Mouse (Mus musculus) embryonic facial prominence, embryonic 15.5 days (tissue): Measurements from ENCODE around the gene Nckap5. TPM values are rescaled to one million over a fixed set of nuclear protein-coding genes. Genes with fewer than 3 reads are reported as not detected.

Experiments
- ATAC-seq: fragments of 200-750 bp; cut with Nextera tagmentation; 2 replicates; pipeline ENCODE4 v1.8.0; 2017; ENCODE audit warnings: low read depth, moderate TSS enrichment; ENCODE audit not compliant: insufficient number of reproducible peaks, low FRiP score, low TSS enrichment
- H3K27ac ChIP-seq: fragments of 300-500 bp; sonication (generic); replicated peaks from 2 replicates; pipeline ENCODE4 v1.5.1; 2015; ENCODE audit warnings: mild to moderate bottlenecking, inconsistent platforms
- H3K27me3 ChIP-seq: fragments of 300-500 bp; sonication (generic); 2 replicates; pipeline ENCODE4 v1.6.1; 2015; ENCODE audit warnings: inconsistent platforms
- H3K36me3 ChIP-seq: fragments of 300-500 bp; sonication (generic); 2 replicates; pipeline ENCODE4 v1.6.1; 2015; ENCODE audit warnings: mild to moderate bottlenecking, inconsistent platforms
- H3K4me1 ChIP-seq: fragments of 300-500 bp; sonication (generic); 2 replicates; pipeline ENCODE4 v1.6.1; 2015; ENCODE audit warnings: inconsistent platforms
- H3K4me2 ChIP-seq: fragments of 300-500 bp; sonication (generic); replicated peaks from 2 replicates; pipeline ENCODE4 v1.6.1; 2015; ENCODE audit warnings: mild to moderate bottlenecking, inconsistent platforms
- H3K4me3 ChIP-seq: fragments of 300-500 bp; sonication (generic); replicated peaks from 2 replicates; pipeline ENCODE4 v1.5.1; 2015; ENCODE audit warnings: mild to moderate bottlenecking, inconsistent platforms
- H3K9ac ChIP-seq: fragments of 300-500 bp; sonication (generic); 2 replicates; pipeline ENCODE4 v1.6.1; 2015; ENCODE audit warnings: inconsistent platforms
- H3K9me3 ChIP-seq: fragments of 300-500 bp; sonication (generic); replicated peaks from 2 replicates; pipeline ENCODE4 v1.6.1; 2016; ENCODE audit warnings: inconsistent platforms
- WGBS: fragments of 180-500 bp; shearing (Covaris S2); methylation state at CpG from one replicate; pipeline ENCODE4 v1.1.7; 2015; 5-methylcytosine and 5-hydroxymethylcytosine counted together
- polyA plus RNA-seq: library from polyadenylated mRNA; unstranded; fragments of >200 nt; fragmentation: Nextera tagmentation; extraction: Ambion mirVana; gene quantifications from 2 replicates; pipeline ENCODE4 v1.2.1, GENCODE M21; 2015

Nckap5 gene
- polyA plus RNA-seq, 1 experiment from 2014 or later, result 9.8 TPM

DNA sequence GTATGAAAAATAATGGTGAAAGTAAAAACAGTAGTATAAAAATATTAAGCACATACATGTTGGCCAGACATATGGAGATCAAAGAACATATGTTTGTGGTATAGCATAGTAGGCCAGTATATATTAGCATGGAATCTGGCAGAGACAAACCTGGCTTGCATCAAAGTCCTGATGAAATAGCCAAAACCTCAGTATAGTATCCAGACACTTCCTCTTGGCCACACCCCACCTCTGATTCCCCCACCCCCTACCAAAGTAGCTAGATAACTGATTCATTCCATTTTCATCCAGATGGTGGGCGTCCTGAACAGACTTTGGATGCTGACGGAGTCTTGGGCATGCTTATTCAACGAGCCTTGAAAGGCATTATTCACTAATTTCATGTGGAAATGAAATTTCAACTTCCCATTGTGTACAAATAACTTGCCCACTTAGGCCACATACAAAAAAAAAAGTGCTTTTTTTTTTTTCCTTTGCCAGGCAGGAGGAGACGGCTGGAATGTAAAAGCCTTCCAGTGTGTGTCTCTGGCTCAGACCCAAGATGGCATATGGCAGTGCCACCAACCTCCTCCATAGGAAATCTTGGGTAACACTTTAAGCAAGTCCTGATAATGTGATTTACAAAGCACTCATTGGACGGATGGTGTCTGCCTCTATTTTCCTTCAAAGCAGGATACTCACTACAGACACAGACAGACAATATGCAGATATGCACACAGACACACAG, 360.6 kb downstream of the Nckap5 start:
- no peak overlapping the region for H3K9ac ChIP-seq
- no peaks in the 10 kb centered on the region for H3K27me3 ChIP-seq
- no peaks in the 10 kb centered on the region for H3K36me3 ChIP-seq
- no peaks in the 10 kb centered on the region for H3K4me1 ChIP-seq
- H3K27ac ChIP-seq, result no peak overlapping the region
- ATAC-seq, result no peak
- H3K4me3 ChIP-seq, result no peak overlapping the region
- no peaks in the 10 kb centered on the region for H3K9me3 ChIP-seq
- no peak overlapping the region for H3K4me2 ChIP-seq
- WGBS, result 51% methylated on average over 5 of the region's 5 CpGs

DNA sequence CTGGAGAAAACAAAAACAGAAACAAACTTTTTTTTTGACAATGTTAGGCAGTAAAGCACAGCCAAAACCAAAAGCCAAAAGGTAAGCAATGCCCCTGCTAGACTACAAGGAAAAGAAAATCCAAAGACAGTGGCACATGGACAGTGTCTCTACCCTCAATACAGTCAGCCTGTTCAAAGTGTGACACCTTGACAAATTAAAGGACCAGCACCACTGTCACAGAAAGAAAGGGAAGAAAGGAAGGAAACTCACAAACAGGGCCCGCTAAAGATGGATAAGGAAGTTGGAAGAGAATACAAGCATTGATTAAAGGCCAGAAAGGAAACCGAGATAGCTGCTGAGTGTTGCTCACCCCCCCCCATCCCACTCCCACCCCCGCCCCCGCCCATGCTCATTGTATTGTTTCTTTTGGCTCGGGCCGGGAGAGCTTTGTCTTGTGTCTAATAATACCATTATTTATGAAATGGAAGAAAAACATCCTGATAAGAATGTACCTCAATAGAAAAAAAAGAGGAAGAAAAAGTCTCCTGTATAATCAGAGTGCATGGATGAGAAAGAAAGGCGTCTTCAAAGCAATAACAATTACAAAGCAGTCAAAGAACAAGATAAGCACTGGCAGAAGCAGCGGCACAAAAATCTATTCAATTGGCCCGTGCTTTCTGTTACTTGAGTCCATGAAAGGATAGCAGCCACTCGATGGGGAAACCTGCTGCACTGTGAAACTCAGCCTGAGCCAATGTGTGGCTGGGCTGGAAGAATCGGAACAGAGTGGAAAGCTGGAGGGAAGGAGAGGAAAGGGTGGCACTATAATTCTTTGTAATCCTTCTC, 368.9 kb downstream of the Nckap5 start:
- H3K36me3 ChIP-seq, result no peaks in the 10 kb centered on the region
- no peaks in the 10 kb centered on the region for H3K4me1 ChIP-seq
- ATAC-seq, result no peak
- H3K27me3 ChIP-seq, result no peaks in the 10 kb centered on the region
- H3K4me3 ChIP-seq, result no peak overlapping the region
- H3K4me2 ChIP-seq, result no peak overlapping the region
- H3K9me3 ChIP-seq, result no peaks in the 10 kb centered on the region
- 50% methylated on average over 11 of the region's 11 CpGs for WGBS
- H3K27ac ChIP-seq, result no peak overlapping the region
- H3K9ac ChIP-seq, result no peak overlapping the region

DNA sequence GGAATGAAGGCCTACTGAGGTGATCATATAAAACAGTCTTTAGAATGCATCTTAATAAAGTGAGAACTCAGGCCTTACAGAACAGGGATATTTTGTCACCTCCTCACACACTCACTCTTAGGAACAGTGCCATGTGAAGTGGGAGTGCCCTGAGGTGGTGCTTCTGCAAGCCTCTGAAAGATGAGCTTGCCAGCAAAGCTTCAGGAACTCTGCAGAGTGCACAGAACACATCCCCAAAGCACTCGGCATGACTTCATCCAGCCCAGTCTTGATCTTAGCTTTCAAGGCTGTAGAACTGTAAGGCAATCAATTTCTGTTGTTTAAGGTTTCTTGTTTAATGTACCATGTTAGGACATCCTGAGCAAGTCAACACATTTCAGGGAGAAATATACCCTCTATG, 372.9 kb downstream of the Nckap5 start:
- Histone ChIP-seq H3K4me3 (no peak overlapping the region), H3K27ac (no peak overlapping the region), H3K9ac (no peak overlapping the region), H3K27me3 (no peaks in the 10 kb centered on the region), H3K4me1 (no peaks in the 10 kb centered on the region), H3K4me2 (no peak overlapping the region), H3K36me3 (no peaks in the 10 kb centered on the region), H3K9me3 (no peaks in the 10 kb centered on the region)
- no peak for ATAC-seq
- 62% methylated on average over 1 of the region's 1 CpGs for WGBS

DNA sequence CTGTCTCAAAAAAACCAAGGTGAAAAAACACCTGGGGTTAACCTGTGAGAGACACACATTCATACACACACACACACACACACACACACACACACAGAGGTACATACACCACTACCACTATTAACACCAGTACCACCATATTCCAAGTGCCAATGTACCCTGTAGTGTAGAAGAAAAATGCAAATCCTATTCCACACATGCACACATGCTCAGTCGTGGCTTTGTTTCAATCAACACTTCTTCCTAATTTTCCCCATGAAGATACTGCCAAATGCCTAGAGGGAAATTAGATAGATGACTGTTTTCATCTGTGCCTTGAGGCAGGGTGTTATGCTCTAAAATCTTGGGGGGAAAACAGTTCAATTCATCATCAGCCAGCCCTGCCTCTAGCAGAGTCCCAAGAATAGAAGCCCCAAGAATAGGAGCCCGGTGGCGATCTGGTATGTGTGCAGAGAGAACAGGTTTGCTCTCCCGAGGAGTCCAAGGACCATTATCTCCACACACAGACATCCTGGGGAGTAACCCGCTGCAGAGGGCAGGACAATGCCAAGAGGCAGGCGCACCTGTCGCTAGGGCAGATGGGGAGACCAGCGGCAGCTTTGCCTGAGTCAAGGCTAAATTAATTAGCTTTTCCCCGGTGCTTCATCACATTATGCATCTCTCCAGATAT, 376.0 kb downstream of the Nckap5 start:
- WGBS, result 60% methylated on average over 9 of the region's 9 CpGs
- H3K9ac ChIP-seq, result no peak overlapping the region
- H3K4me2 ChIP-seq, result no peak overlapping the region
- ATAC-seq, result no peak
- no peaks in the 10 kb centered on the region for H3K4me1 ChIP-seq
- H3K27ac ChIP-seq, result no peak overlapping the region
- no peaks in the 10 kb centered on the region for H3K9me3 ChIP-seq
- H3K36me3 ChIP-seq, result no peaks in the 10 kb centered on the region
- no peak overlapping the region for H3K4me3 ChIP-seq
- H3K27me3 ChIP-seq, result no peaks in the 10 kb centered on the region

DNA sequence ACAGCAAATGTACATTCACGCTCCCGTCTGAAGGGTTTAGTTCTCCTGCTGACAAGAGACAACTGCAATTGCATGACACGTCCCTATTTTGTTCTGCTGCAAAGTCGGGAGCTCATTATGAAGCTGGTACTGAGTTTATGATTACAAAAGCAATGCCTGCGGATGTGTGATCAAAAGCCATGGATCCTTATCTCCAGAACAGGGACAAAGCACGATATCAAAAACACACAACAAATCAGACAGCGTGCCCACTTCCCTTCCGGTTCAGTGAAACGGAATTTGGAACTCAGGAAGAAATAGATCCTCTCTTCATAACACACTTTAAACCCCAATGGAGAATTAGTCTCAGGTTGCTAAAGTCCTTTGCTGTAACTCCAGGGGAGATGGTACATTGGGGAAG, 379.1 kb downstream of the Nckap5 start:
- Histone ChIP-seq H3K27me3 (no peaks in the 10 kb centered on the region), H3K9ac (no peak overlapping the region), H3K9me3 (no peaks in the 10 kb centered on the region), H3K4me2 (no peak overlapping the region), H3K4me3 (no peak overlapping the region), H3K4me1 (no peaks in the 10 kb centered on the region), H3K27ac (no peak overlapping the region), H3K36me3 (no peaks in the 10 kb centered on the region)
- 62% methylated on average over 9 of the region's 9 CpGs for whole genome bisulfite sequencing
- ATAC-seq, result no peak

DNA sequence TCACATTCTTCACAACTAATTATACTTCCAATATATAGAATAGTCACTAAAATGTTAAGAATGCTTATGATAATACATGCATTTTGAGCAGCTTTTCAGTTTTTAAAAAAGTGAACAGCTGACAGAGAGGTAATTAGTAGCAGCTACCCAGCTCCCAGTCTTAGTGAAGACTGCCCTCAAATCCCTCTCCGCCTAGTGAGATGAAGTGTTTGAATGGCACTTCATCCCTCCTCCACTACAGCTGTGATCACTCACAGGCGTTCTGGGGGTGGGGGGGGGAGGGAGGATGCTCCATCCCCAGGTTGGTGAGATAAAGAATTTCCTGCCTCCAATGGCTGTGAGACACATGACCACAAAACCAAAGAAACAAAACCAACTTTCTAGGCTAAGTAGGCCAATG, 381.2 kb downstream of the Nckap5 start:
- no peak for ATAC-seq
- 36% methylated on average over 2 of the region's 2 CpGs for WGBS

GRCm38 (mm10) chr1:126443890-126444289, 386.7 kb downstream of the Nckap5 start:
- Histone ChIP-seq H3K36me3 (no peaks in the 10 kb centered on the region), H3K27me3 (no peaks in the 10 kb centered on the region), H3K4me3 (no peak overlapping the region), H3K9ac (no peak overlapping the region), H3K4me1 (no peaks in the 10 kb centered on the region), H3K27ac (no peak overlapping the region), H3K9me3 (no peaks in the 10 kb centered on the region), H3K4me2 (no peak overlapping the region)
- no peak for ATAC-seq
- WGBS, result 46% methylated on average over 2 of the region's 2 CpGs

More for the DNA sequence above, 381.2 kb downstream of the Nckap5 start:
- Histone ChIP-seq H3K4me2 (no peak overlapping the region), H3K9ac (no peak overlapping the region), H3K9me3 (no peaks in the 10 kb centered on the region), H3K4me1 (no peaks in the 10 kb centered on the region), H3K4me3 (no peak overlapping the region), H3K27me3 (no peaks in the 10 kb centered on the region), H3K36me3 (no peaks in the 10 kb centered on the region), H3K27ac (no peak overlapping the region)

GRCm38 (mm10) chr1:126442723-126443122, 387.9 kb downstream of the Nckap5 start:
- WGBS, result 77% methylated on average over 1 of the region's 1 CpGs
- Histone ChIP-seq H3K27me3 (no peaks in the 10 kb centered on the region), H3K4me2 (no peak overlapping the region), H3K9me3 (no peaks in the 10 kb centered on the region), H3K27ac (no peak overlapping the region), H3K9ac (no peak overlapping the region), H3K4me3 (no peak overlapping the region), H3K36me3 (no peaks in the 10 kb centered on the region), H3K4me1 (no peaks in the 10 kb centered on the region)
- ATAC-seq, result no peak

DNA sequence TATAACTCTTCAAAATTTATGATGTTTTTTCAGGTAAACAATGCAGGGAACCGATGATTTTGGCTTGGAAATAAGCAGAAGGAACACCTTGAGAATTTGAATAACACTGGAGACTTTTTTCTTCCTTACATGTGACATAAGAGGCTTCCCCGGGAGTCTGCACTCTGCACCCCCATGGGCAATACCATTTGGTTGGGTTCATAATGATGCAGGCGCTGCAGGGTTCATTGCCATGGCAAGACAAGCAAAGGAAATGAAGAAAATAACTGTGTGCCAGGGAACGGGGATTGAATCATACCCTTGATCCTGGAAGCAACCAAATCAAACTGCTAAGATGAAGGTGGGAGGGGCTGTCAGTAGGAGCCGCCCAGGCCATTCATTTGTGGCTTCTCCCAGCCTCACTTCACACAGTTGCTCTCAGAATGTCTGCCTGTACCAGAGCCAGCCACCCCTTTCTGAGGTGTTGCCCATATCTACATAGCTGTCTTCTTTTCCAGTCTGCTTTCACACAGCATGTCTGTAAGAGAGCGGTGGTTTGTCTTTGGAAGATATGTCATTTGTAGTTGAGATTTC, 392.5 kb downstream of the Nckap5 start:
- Histone ChIP-seq H3K36me3 (no peaks in the 10 kb centered on the region), H3K27me3 (no peaks in the 10 kb centered on the region), H3K4me3 (no peak overlapping the region), H3K4me1 (no peaks in the 10 kb centered on the region), H3K4me2 (no peak overlapping the region), H3K9ac (no peak overlapping the region), H3K27ac (no peak overlapping the region), H3K9me3 (no peaks in the 10 kb centered on the region)
- 73% methylated on average over 6 of the region's 6 CpGs for WGBS
- ATAC-seq, result no peak

- no peaks in the 10 kb centered on the region for H3K4me1 ChIP-seq
- no peak overlapping the region for H3K27ac ChIP-seq
- H3K27me3 ChIP-seq, result no peaks in the 10 kb centered on the region
- H3K4me3 ChIP-seq, result no peak overlapping the region
- no peak overlapping the region for H3K4me2 ChIP-seq
- H3K9ac ChIP-seq, result no peak overlapping the region
- WGBS, result 72% methylated on average over 9 of the region's 9 CpGs
- H3K36me3 ChIP-seq, result no peaks in the 10 kb centered on the region
- H3K9me3 ChIP-seq, result no peaks in the 10 kb centered on the region
- ATAC-seq, result no peak
Measured at GRCm38 (mm10) chr1:126436937-126437667, 393.5 kb downstream of the Nckap5 start.

- 79% methylated on average over 4 of the region's 4 CpGs for WGBS
- H3K27me3 ChIP-seq, result no peaks in the 10 kb centered on the region
- no peak overlapping the region for H3K9ac ChIP-seq
- peaks cover 5% of the 10 kb centered on the region for H3K4me1 ChIP-seq
- H3K4me3 ChIP-seq, result no peak overlapping the region
- no peaks in the 10 kb centered on the region for H3K9me3 ChIP-seq
- H3K36me3 ChIP-seq, result no peaks in the 10 kb centered on the region
- ATAC-seq, result no peak
- H3K4me2 ChIP-seq, result no peak overlapping the region
- H3K27ac ChIP-seq, result no peak overlapping the region
Measured at GRCm38 (mm10) chr1:126432285-126432684, 398.3 kb downstream of the Nckap5 start.
